8 mouse cellular contexts compared by ENCODE assay signal in the genomic region with DNA sequence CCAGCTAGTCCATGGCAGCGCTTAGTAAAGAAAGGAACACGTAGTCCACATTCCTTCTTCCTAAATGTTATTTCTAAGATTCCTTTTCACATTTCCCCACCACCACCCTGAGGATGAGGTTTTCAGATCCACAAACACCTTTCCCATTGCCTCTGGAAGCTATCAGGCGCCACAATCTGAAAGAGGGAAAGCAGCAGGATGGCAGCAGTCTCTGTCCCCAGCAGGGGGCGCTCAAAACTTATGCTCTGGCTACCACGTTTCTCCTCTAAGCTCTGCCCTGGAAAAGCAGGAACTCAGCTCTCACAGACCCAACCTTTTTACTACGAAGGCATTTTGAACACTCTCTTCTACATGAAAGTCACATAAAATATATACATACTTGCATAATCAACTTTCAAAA. TPM values are rescaled to one million over a fixed set of nuclear protein-coding genes. Genes with fewer than 3 reads are reported as not detected.
DNase-seq lines count a peak whose midpoint lies in the region; ATAC-seq and TF ChIP-seq lines count a peak whose summit lies in the region.

No protein-coding gene starts in this region.

- peak overlapping the region; percentile 52 for H3K9ac ChIP-seq in CH12.LX (ENCODE audit: insufficient read depth, low read depth)
- H3K9ac ChIP-seq in lung, embryonic 16.5 days (ENCODE audit: low read length): peak overlapping the region; percentile 43; the same call in 1 of the 2 replicates

- peaks cover 0 to 4% of the 10 kb centered on the region in 2 experiments; a peak in 1 of 4 replicates for H3K4me1 ChIP-seq in CH12.LX (ENCODE audit: control insufficient read depth in 1 of 2, insufficient read depth in 2 of 2)
- H3K4me1 ChIP-seq in lung, embryonic 16.5 days (replicated peaks; ENCODE audit: control insufficient read depth, insufficient read depth, low read length): peaks cover 14% of the 10 kb centered on the region

- H3K4me2 ChIP-seq in CH12.LX (ENCODE audit: insufficient read depth, low read depth, poor library complexity, severe bottlenecking): peak overlapping the region; percentile 96; the same call in 1 of the 2 replicates
- H3K4me2 ChIP-seq in lung, embryonic 16.5 days (ENCODE audit: low read depth, low read length): peak overlapping the region; percentile 58

- H3K36me3 ChIP-seq in CH12.LX (replicated peaks in 1 of 2; ENCODE audit: control insufficient read depth in 1 of 2, insufficient read depth in 1 of 2, low read length in 1 of 2): no peaks in the 10 kb centered on the region
- no peaks in the 10 kb centered on the region for H3K36me3 ChIP-seq in lung, embryonic 16.5 days (ENCODE audit: control insufficient read depth, insufficient read depth, low read length)

- no peaks in the 10 kb centered on the region for H3K79me2 ChIP-seq in CH12.LX (replicated peaks; ENCODE audit: control insufficient read depth, extremely low read depth, insufficient read depth, poor library complexity, severe bottlenecking)

- peak; percentile 85 to 88 for TF ChIP-seq CTCF in CH12.LX (conservative IDR thresholded peaks at IDR 0.05 in 1 of 2, IDR thresholded peaks at IDR 0.05 in 1 of 2; ENCODE audit: low read depth in 2 of 2, low read length in 2 of 2)

- whole genome bisulfite sequencing in lung, embryonic 16.5 days: 12% methylated on average over 6 of the region's 6 CpGs

- ATAC-seq in hematopoietic stem cell, adult 5-6 weeks (replicated peaks in 1 of 2; ENCODE audit: insufficient read depth in 1 of 2, low FRiP score in 2 of 2, low TSS enrichment in 1 of 2, low read depth in 1 of 2, poor library complexity in 2 of 2, severe bottlenecking in 2 of 2): peak; percentile 81 to 88
- ATAC-seq in lung, embryonic 16.5 days (ENCODE audit: low read depth): peak; percentile 78

- DNase-seq in CH12.LX (ENCODE audit: extremely low read depth): peak; percentile 87
- peak; percentile 53 for DNase-seq in c-Kit-positive CD71-positive TER-119-negative erythroid progenitor cells, embryonic 14.5 days (ENCODE audit: low read depth)
- DNase-seq in forelimb bud, embryonic 11.5 days (ENCODE audit: low read depth, low spot score): peak; percentile 84
- DNase-seq in layer of hippocampus, adult 9-10 months (ENCODE audit: low spot score): peak; percentile 60
- DNase-seq in ovary, adult 18-20 months (ENCODE audit: low spot score): peak; percentile 4
- DNase-seq in thymus, postnatal 0 days (ENCODE audit: low spot score): peak; percentile 69

- H3K27me3 ChIP-seq in CH12.LX (replicated peaks): no peaks in the 10 kb centered on the region
- H3K27me3 ChIP-seq in lung, embryonic 16.5 days (ENCODE audit: control insufficient read depth, insufficient read depth, low read depth, low read length): no peaks in the 10 kb centered on the region

- no peak for TF ChIP-seq POLR2A in CH12.LX (IDR thresholded peaks at IDR 0.05; ENCODE audit: low read depth, low read length)

- dilution Hi-C loops in CH12.LX (cut with MboI; ENCODE audit: extremely low pct_ligation_motif_present, extremely low pct_unique_long_range_greater_than_20kb, low sequenced_read_pairs): no loop called here

- in situ Hi-C loops in CH12.LX (cut with MboI; ENCODE audit: low pct_ligation_motif_present, low pct_unique_long_range_greater_than_20kb, low sequenced_read_pairs): no loop called here

- peak; percentile 72 for TF ChIP-seq RAD21 in CH12.LX (IDR thresholded peaks at IDR 0.05; ENCODE audit: low read depth, low read length)

- no peaks in the 10 kb centered on the region for H3K9me3 ChIP-seq in CH12.LX (replicated peaks; ENCODE audit: low read length)
- no peaks in the 10 kb centered on the region for H3K9me3 ChIP-seq in lung, embryonic 16.5 days (ENCODE audit: control insufficient read depth, low read length)

- peak overlapping the region; percentile 45 to 50 (median 50) for H3K4me3 ChIP-seq in CH12.LX (replicated peaks in 1 of 3; ENCODE audit: low read depth in 2 of 3, low read length in 2 of 3, poor library complexity in 1 of 3)
- H3K4me3 ChIP-seq in lung, embryonic 16.5 days (ENCODE audit: low read length): peak overlapping the region; percentile 34

- no peak for TF ChIP-seq EP300 in CH12.LX (IDR thresholded peaks at IDR 0.05; ENCODE audit: low read length)

- H3K27ac ChIP-seq in CH12.LX (ENCODE audit: insufficient read depth, low read depth): no peak overlapping the region
- H3K27ac ChIP-seq in lung, embryonic 16.5 days (ENCODE audit: low read length): no peak overlapping the region; the same call in 1 of the 2 replicates

TF ChIP-seq in CH12.LX, 34 proteins besides CTCF, POLR2A, EP300 and RAD21:
- TF ChIP-seq TCF12 (IDR thresholded peaks at IDR 0.05; ENCODE audit: low read depth, low read length) (0 out of 2 replicates have a peak, but pooled peaks have one; percentile 21), SMC3 (IDR thresholded peaks at IDR 0.05; ENCODE audit: low read depth, low read length) (peak; percentile 52), ZNF384 (IDR thresholded peaks at IDR 0.05; ENCODE audit: low read depth, low read length) (no peak), MAX (IDR thresholded peaks at IDR 0.05; ENCODE audit: low read length) (peak; percentile 65; the same call in 1 of the 2 replicates), ZMIZ1 (IDR thresholded peaks at IDR 0.05; ENCODE audit: low read depth, low read length) (no peak), MYC (IDR thresholded peaks at IDR 0.05; ENCODE audit: low read depth, low read length) (peak; percentile 85), ZC3H11A (IDR thresholded peaks at IDR 0.05; ENCODE audit: low read depth, low read length) (0 out of 2 replicates have a peak, but pooled peaks have one; percentile 6), NELFE (IDR thresholded peaks at IDR 0.05; ENCODE audit: low read depth, low read length) (peak; percentile 51; the same call in 1 of the 2 replicates), IRF4 (IDR thresholded peaks at IDR 0.05; ENCODE audit: low read depth, low read length) (peak; percentile 48; the same call in 1 of the 2 replicates), HCFC1 (IDR thresholded peaks at IDR 0.05; ENCODE audit: low read depth, low read length) (0 out of 2 replicates have a peak, but pooled peaks have one; percentile 15)

RNA-seq across cellular contexts. Expression of gene Spata6, which starts 32.2 kb away (rescaled TPM):
- total RNA-seq in CH12.LX (2012; rRNA removed): 3.1 and 4.2 TPM in 2 replicates
- total RNA-seq in CH12.LX (2014; rRNA removed): 11.4 and 12.9 TPM in 2 replicates
- 7.9 and 11.1 TPM in 2 replicates for polyA plus RNA-seq in CH12.LX (2012; ENCODE audit: insufficient read length, low read depth)
- 26.3 and 31.3 TPM in 2 replicates for total RNA-seq in hematopoietic stem cell, adult 5-6 weeks (2017)
- polyA plus RNA-seq in lung, embryonic 16.5 days (2015; fragmentation: Nextera tagmentation; extraction: Ambion mirVana): 36.3 and 38.0 TPM in 2 replicates
- polyA plus RNA-seq in thymus, postnatal 0 days (2015; fragmentation: Nextera tagmentation; extraction: Ambion mirVana): 48.3 and 52.7 TPM in 2 replicates

Comparison
In these comparisons a context has a peak if more than half of its experiments do, and no peak if none do; other contexts are left out.
1. DNase-seq: peak in every context shown above with its lines; median percentile 87 in CH12.LX; 84 in forelimb bud, embryonic 11.5 days; 69 in thymus, postnatal 0 days; 60 in layer of hippocampus, adult 9-10 months; 53 in c-Kit-positive CD71-positive TER-119-negative erythroid progenitor cells, embryonic 14.5 days; 4 in ovary, adult 18-20 months.